Mouse (Mus musculus): Measurements from ENCODE around the gene Tlr9. TPM values are rescaled to one million over a fixed set of nuclear protein-coding genes. Genes with fewer than 3 reads are reported as not detected.

The Tlr9 gene
- polyA plus RNA-seq, 1 experiment from 2014 or later, result 0.05 TPM

GRCm38 (mm10) chr9:106261491-106261890 is 39.1 kb downstream of the Tlr9 start:
- no peaks in the 10 kb centered on the region for H3K27me3 ChIP-seq (ENCODE audit: control insufficient read depth, insufficient read depth, low read length)
- DNase-seq (ENCODE audit: low spot score), result no peak
- no peak for TF ChIP-seq EP300 (optimal IDR thresholded peaks at IDR 0.05)
- no peak for TF ChIP-seq CTCF (IDR thresholded peaks at IDR 0.05; ENCODE audit: low read depth)

GRCm38 (mm10) chr9:106262075-106262474 is 39.7 kb downstream of the Tlr9 start:
- H3K9ac ChIP-seq (ENCODE audit: low read length), result no peak overlapping the region

More at GRCm38 (mm10) chr9:106261491-106261890, 39.1 kb downstream of the Tlr9 start:
- ATAC-seq (ENCODE audit: low FRiP score, low TSS enrichment), result no peak
- no peaks in the 10 kb centered on the region for H3K9me3 ChIP-seq (ENCODE audit: control insufficient read depth, low read length)
- no peak overlapping the region for H3K27ac ChIP-seq (replicated peaks)
- no peaks in the 10 kb centered on the region for H3K36me3 ChIP-seq (ENCODE audit: control insufficient read depth, insufficient read depth, low read length)
- H3K9ac ChIP-seq (ENCODE audit: low read length), result no peak overlapping the region
- H3K4me2 ChIP-seq (replicated peaks; ENCODE audit: low read depth), result no peak overlapping the region
- H3K4me1 ChIP-seq (replicated peaks; ENCODE audit: control insufficient read depth, insufficient read depth), result no peaks in the 10 kb centered on the region
- 75% methylated on average over 3 of the region's 3 CpGs for WGBS
- no peak overlapping the region for H3K4me3 ChIP-seq (ENCODE audit: low read depth, low read length)

GRCm38 (mm10) chr9:106263381-106263924 is 41.1 kb downstream of the Tlr9 start:
- H3K27me3 ChIP-seq (ENCODE audit: control insufficient read depth, insufficient read depth, low read length), result no peaks in the 10 kb centered on the region
- TF ChIP-seq EP300 (optimal IDR thresholded peaks at IDR 0.05) (no peak), CTCF (IDR thresholded peaks at IDR 0.05; ENCODE audit: low read depth) (no peak)
- no peak overlapping the region for H3K4me3 ChIP-seq (ENCODE audit: low read depth, low read length)
- H3K4me1 ChIP-seq (replicated peaks; ENCODE audit: control insufficient read depth, insufficient read depth), result no peaks in the 10 kb centered on the region
- ATAC-seq (ENCODE audit: low FRiP score, low TSS enrichment) (peak; percentile 48; the same call in 1 of the 2 replicates), DNase-seq (ENCODE audit: low spot score) (peak; percentile 54)
- WGBS, result 61% methylated on average over 9 of the region's 9 CpGs
- H3K9ac ChIP-seq (ENCODE audit: low read length), result no peak overlapping the region
- no peak overlapping the region for H3K27ac ChIP-seq (replicated peaks)
- no peak overlapping the region for H3K4me2 ChIP-seq (replicated peaks; ENCODE audit: low read depth)
- no peaks in the 10 kb centered on the region for H3K9me3 ChIP-seq (ENCODE audit: control insufficient read depth, low read length)
- H3K36me3 ChIP-seq (ENCODE audit: control insufficient read depth, insufficient read depth, low read length), result no peaks in the 10 kb centered on the region

More at GRCm38 (mm10) chr9:106262075-106262474, 39.7 kb downstream of the Tlr9 start:
- no peak overlapping the region for H3K4me2 ChIP-seq (replicated peaks; ENCODE audit: low read depth)
- no peaks in the 10 kb centered on the region for H3K27me3 ChIP-seq (ENCODE audit: control insufficient read depth, insufficient read depth, low read length)
- no peak overlapping the region for H3K4me3 ChIP-seq (ENCODE audit: low read depth, low read length)
- H3K4me1 ChIP-seq (replicated peaks; ENCODE audit: control insufficient read depth, insufficient read depth), result no peaks in the 10 kb centered on the region
- H3K36me3 ChIP-seq (ENCODE audit: control insufficient read depth, insufficient read depth, low read length), result no peaks in the 10 kb centered on the region
- no peak for ATAC-seq (ENCODE audit: low FRiP score, low TSS enrichment)
- no peak for DNase-seq (ENCODE audit: low spot score)
- 75% methylated on average over 3 of the region's 3 CpGs for WGBS
- no peak overlapping the region for H3K27ac ChIP-seq (replicated peaks)
- H3K9me3 ChIP-seq (ENCODE audit: control insufficient read depth, low read length), result no peaks in the 10 kb centered on the region
- no peak for TF ChIP-seq CTCF (IDR thresholded peaks at IDR 0.05; ENCODE audit: low read depth)
- TF ChIP-seq EP300 (optimal IDR thresholded peaks at IDR 0.05), result no peak

GRCm38 (mm10) chr9:106265358-106266075 is 43.1 kb downstream of the Tlr9 start:
- Histone ChIP-seq H3K4me1 (replicated peaks; ENCODE audit: control insufficient read depth, insufficient read depth) (0 out of 2 replicates have a peak, but pooled peaks cover 2% of the 10 kb centered on the region), H3K4me2 (replicated peaks; ENCODE audit: low read depth) (no peak overlapping the region), H3K9me3 (ENCODE audit: control insufficient read depth, low read length) (no peaks in the 10 kb centered on the region), H3K27me3 (ENCODE audit: control insufficient read depth, insufficient read depth, low read length) (no peaks in the 10 kb centered on the region), H3K36me3 (ENCODE audit: control insufficient read depth, insufficient read depth, low read length) (no peaks in the 10 kb centered on the region), H3K27ac (replicated peaks) (peak overlapping the region; percentile 45; the same call in 1 of the 2 replicates), H3K9ac (ENCODE audit: low read length) (no peak overlapping the region; the same call in 1 of the 2 replicates), H3K4me3 (ENCODE audit: low read depth, low read length) (no peak overlapping the region)
- peak; percentile 76 for ATAC-seq (ENCODE audit: low FRiP score, low TSS enrichment)
- peak; percentile 66 for DNase-seq (ENCODE audit: low spot score)
- WGBS, result 54% methylated on average over 12 of the region's 12 CpGs
- TF ChIP-seq CTCF (IDR thresholded peaks at IDR 0.05; ENCODE audit: low read depth), result no peak
- no peak for TF ChIP-seq EP300 (optimal IDR thresholded peaks at IDR 0.05)

- DNase-seq (ENCODE audit: low spot score), result no peak
- 47% methylated on average over 2 of the region's 2 CpGs for WGBS
- Histone ChIP-seq H3K36me3 (ENCODE audit: control insufficient read depth, insufficient read depth, low read length) (no peaks in the 10 kb centered on the region), H3K9me3 (ENCODE audit: control insufficient read depth, low read length) (no peaks in the 10 kb centered on the region), H3K4me3 (ENCODE audit: low read depth, low read length) (no peak overlapping the region), H3K9ac (ENCODE audit: low read length) (0 out of 2 replicates have a peak overlapping the region, but pooled peaks have one; percentile 18), H3K4me1 (replicated peaks; ENCODE audit: control insufficient read depth, insufficient read depth) (0 out of 2 replicates have a peak, but pooled peaks cover 2% of the 10 kb centered on the region), H3K27me3 (ENCODE audit: control insufficient read depth, insufficient read depth, low read length) (no peaks in the 10 kb centered on the region), H3K27ac (replicated peaks) (no peak overlapping the region), H3K4me2 (replicated peaks; ENCODE audit: low read depth) (no peak overlapping the region)
- ATAC-seq (ENCODE audit: low FRiP score, low TSS enrichment), result no peak
- TF ChIP-seq EP300 (optimal IDR thresholded peaks at IDR 0.05), result no peak
- no peak for TF ChIP-seq CTCF (IDR thresholded peaks at IDR 0.05; ENCODE audit: low read depth)
These were observed 44.7 kb downstream of the Tlr9 start for GRCm38 (mm10) chr9:106266936-106267657.

All from stomach, postnatal 0 days (tissue).